Mouse (Mus musculus) hindbrain, embryonic 12.5 days (tissue): ENCODE results near the gene Sntb2. TPM values are rescaled to one million over a fixed set of nuclear protein-coding genes. Genes with fewer than 3 reads are reported as not detected.
"Not testable (repeated sequence)": the region's sequence is repeated elsewhere in the genome, so short reads cannot be mapped to it uniquely, and the experiment has no call there.

Experiments
- ATAC-seq: fragments of 200-750 bp; cut with Nextera tagmentation; 2 replicates; pipeline ENCODE4 v1.8.0; 2017; ENCODE audit warnings: moderate TSS enrichment; ENCODE audit not compliant: low FRiP score
- H3K27ac ChIP-seq: fragments of 300-500 bp; sonication (generic); 2 replicates; pipeline ENCODE4 v1.5.1; 2016; ENCODE audit warnings: mild to moderate bottlenecking
- H3K27me3 ChIP-seq: fragments of 300-500 bp; sonication (generic); 2 replicates; pipeline ENCODE4 v1.6.1; 2016; ENCODE audit warnings: mild to moderate bottlenecking
- H3K36me3 ChIP-seq: fragments of 300-500 bp; sonication (generic); 2 replicates; pipeline ENCODE4 v1.6.1; 2016; ENCODE audit warnings: mild to moderate bottlenecking
- H3K4me1 ChIP-seq: fragments of 300-500 bp; sonication (generic); 2 replicates; pipeline ENCODE4 v1.6.1; 2016
- H3K4me2 ChIP-seq: fragments of 300-500 bp; sonication (generic); replicated peaks from 2 replicates; pipeline ENCODE4 v1.6.1; 2016; ENCODE audit warnings: mild to moderate bottlenecking
- H3K4me3 ChIP-seq: fragments of 300-500 bp; sonication (generic); 2 replicates; pipeline ENCODE4 v1.5.1; 2016; ENCODE audit warnings: mild to moderate bottlenecking
- H3K9ac ChIP-seq: fragments of 300-500 bp; sonication (generic); 2 replicates; pipeline ENCODE4 v1.6.1; 2016; ENCODE audit warnings: mild to moderate bottlenecking, moderate library complexity
- H3K9me3 ChIP-seq: fragments of 300-500 bp; sonication (generic); replicated peaks from 2 replicates; pipeline ENCODE4 v1.6.1; 2016; ENCODE audit warnings: mild to moderate bottlenecking
- WGBS: fragments of 180-500 bp; shearing (Covaris S2); methylation state at CpG from one replicate; pipeline ENCODE4 v1.1.7; 2016; 5-methylcytosine and 5-hydroxymethylcytosine counted together
- polyA plus RNA-seq: library from polyadenylated mRNA; unstranded; fragments of >200 nt; fragmentation: Nextera tagmentation; extraction: Ambion mirVana; gene quantifications from 2 replicates; pipeline ENCODE4 v1.2.1, GENCODE M21; 2016

The Sntb2 gene
- polyA plus RNA-seq, 1 experiment from 2014 or later = 11.9 TPM

DNA sequence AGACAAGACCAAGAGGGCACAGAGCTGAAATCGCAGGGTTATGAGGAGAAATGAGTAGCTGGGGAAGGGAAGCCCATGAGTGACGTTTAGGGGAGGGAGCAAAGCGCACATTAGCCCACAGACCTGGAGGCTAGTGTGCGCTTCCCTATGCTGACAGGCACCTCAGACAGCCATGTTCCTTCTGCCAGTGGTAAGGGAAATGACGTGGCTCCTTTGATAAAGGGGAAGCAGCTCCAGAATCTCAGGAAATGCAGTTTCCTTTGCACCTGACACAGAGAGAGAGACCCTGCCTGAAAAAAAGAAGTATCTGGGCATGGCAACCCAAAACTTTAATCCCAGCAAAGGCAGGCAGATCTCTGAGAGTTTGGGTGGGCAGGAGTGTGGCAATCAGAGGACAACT, 94.5 kb downstream of the Sntb2 start:
- Histone ChIP-seq H3K27me3 (no peaks in the 10 kb centered on the region), H3K4me1 (peaks cover 18% of the 10 kb centered on the region), H3K4me2 (no peak overlapping the region), H3K27ac (no peak overlapping the region), H3K9me3 (no peaks in the 10 kb centered on the region), H3K36me3 (no peaks in the 10 kb centered on the region), H3K9ac (no peak overlapping the region), H3K4me3 (no peak overlapping the region)
- ATAC-seq = no peak
- WGBS = 72% methylated on average over 5 of the region's 5 CpGs

- peak within 1 kb of the TSS; percentile 79 for H3K27ac ChIP-seq
- H3K36me3 ChIP-seq = no peaks in the 10 kb centered on the region
- peaks cover 18% of the 10 kb centered on the region for H3K4me1 ChIP-seq
- H3K9me3 ChIP-seq = no peaks in the 10 kb centered on the region
- 4% methylated on average over 66 of the region's 66 CpGs for WGBS
- peak within 1 kb of the TSS; percentile 96 for H3K9ac ChIP-seq
- no peaks in the 10 kb centered on the region for H3K27me3 ChIP-seq
- H3K4me2 ChIP-seq = peak within 1 kb of the TSS; percentile 76
- peak; percentile 96 for ATAC-seq
- peak within 1 kb of the TSS; percentile 94 for H3K4me3 ChIP-seq
These were observed 95.4 kb downstream of the Sntb2 start, which contains the start of gene Vps4a for GRCm38 (mm10) chr8:107030650-107031576. TSS of gene Vps4a (plus strand) at chr8:107031222.

DNA sequence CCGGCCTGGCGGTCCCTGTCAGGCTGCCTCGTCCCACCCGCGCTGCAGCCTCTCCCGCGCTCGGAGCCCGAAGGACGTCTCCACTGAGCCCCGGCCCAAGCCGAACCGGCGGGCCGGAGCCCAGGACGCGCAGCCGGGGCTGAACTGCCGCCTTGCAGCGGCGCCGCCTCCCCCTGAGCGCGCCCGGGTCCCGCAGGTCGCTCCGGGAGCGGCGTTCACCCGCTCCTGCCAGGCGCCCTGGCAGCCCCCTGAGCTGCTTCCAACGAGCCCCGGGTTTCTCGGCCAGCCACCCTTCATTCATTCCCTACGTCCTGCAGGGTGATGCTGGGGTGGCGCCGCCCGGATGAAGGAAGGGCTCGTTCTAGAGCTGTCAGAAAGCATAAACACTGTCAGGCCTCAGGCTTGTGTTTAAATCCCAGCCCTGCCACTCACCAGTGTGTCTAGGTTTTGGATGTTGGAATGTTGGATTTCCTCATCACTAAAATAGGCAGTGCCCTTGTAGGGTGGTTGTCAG, 96.1 kb downstream of the Sntb2 start:
- Histone ChIP-seq H3K27ac (peak overlapping the region; percentile 79), H3K4me2 (peak overlapping the region; percentile 76), H3K36me3 (peaks cover 2% of the 10 kb centered on the region; the same call in 1 of the 2 replicates), H3K4me3 (peak overlapping the region; percentile 94), H3K9me3 (no peaks in the 10 kb centered on the region), H3K27me3 (no peaks in the 10 kb centered on the region), H3K4me1 (peaks cover 18% of the 10 kb centered on the region), H3K9ac (peak overlapping the region; percentile 96)
- ATAC-seq = peak; percentile 58; the same call in 1 of the 2 replicates
- under 1% methylated on average over 40 of the region's 40 CpGs for WGBS

DNA sequence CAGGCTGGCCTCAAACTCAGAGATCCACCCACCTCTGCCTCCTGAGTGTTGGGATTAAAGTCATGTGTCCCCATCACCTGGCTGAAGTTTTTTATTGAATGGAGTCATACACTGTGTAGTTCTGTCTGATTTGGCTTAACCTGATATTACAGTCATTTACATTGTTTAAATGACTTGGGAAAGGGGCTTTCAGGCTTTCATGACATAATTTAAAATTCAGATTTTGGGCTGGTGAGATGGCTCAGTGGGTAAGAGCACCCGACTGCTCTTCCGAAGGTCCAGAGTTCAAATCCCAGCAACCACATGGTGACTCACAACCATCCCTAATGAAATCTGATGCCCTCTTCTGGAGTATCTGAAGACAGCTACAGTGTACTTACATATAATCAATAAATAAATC, 98.1 kb downstream of the Sntb2 start:
- H3K36me3 ChIP-seq = peaks cover 12% of the 10 kb centered on the region
- not testable (repeated sequence) for H3K9me3 ChIP-seq, H3K9ac ChIP-seq, H3K27ac ChIP-seq, H3K4me3 ChIP-seq, H3K27me3 ChIP-seq, ATAC-seq, H3K4me2 ChIP-seq
- peaks cover 18% of the 10 kb centered on the region for H3K4me1 ChIP-seq
- 91% methylated on average over 2 of the region's 2 CpGs for WGBS

GRCm38 (mm10) chr8:107035641-107036040, 100.1 kb downstream of the Sntb2 start:
- ATAC-seq = no peak
- Histone ChIP-seq H3K4me3 (no peak overlapping the region), H3K9me3 (no peaks in the 10 kb centered on the region), H3K9ac (peak overlapping the region; percentile 20; the same call in 1 of the 2 replicates), H3K36me3 (peaks cover 33% of the 10 kb centered on the region), H3K4me2 (no peak overlapping the region), H3K27ac (no peak overlapping the region), H3K27me3 (no peaks in the 10 kb centered on the region), H3K4me1 (peaks cover 18% of the 10 kb centered on the region)
- 92% methylated on average over 3 of the region's 3 CpGs for WGBS

DNA sequence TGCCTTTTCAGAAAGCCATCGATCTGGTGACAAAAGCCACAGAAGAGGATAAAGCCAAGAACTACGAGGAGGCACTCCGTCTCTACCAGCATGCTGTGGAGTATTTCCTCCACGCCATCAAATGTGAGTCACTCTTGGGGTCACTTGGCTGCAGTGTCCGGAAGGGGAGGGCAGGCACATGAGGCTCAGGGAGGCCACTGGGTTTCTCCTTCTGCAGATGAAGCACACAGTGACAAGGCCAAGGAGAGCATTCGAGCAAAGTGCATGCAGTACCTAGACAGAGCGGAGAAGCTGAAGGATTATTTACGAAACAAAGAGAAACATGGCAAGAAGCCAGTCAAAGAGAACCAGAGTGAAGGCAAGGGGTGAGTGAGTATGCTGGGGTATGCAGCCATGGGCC, 101.1 kb downstream of the Sntb2 start:
- no peak overlapping the region for H3K9ac ChIP-seq
- no peaks in the 10 kb centered on the region for H3K27me3 ChIP-seq
- peaks cover 43% of the 10 kb centered on the region for H3K36me3 ChIP-seq
- no peak overlapping the region for H3K4me3 ChIP-seq
- H3K4me2 ChIP-seq = no peak overlapping the region
- no peak overlapping the region for H3K27ac ChIP-seq
- 90% methylated on average over 8 of the region's 8 CpGs for WGBS
- no peak for ATAC-seq
- peaks cover 18% of the 10 kb centered on the region for H3K4me1 ChIP-seq
- H3K9me3 ChIP-seq = no peaks in the 10 kb centered on the region

DNA sequence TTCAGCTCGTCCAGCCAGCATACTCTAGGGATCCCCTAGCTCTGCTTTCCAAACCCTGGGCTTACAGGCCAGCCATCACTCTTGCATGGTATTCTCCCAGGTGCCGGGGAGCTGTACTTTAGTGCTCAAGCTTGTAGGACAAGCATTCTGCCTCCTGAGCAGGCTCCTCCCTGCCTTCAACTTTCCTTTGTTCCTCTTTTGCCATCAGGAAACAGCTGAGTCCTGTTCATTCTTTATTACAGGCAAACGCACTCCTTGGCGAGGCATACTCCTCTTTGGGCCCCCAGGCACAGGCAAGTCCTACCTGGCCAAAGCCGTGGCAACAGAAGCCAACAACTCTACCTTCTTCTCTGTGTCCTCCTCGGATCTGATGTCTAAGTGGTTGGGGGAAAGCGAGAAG, 105.1 kb downstream of the Sntb2 start:
- no peaks in the 10 kb centered on the region for H3K27me3 ChIP-seq
- 83% methylated on average over 7 of the region's 7 CpGs for WGBS
- ATAC-seq = no peak
- no peak overlapping the region for H3K4me2 ChIP-seq
- no peak overlapping the region for H3K27ac ChIP-seq
- H3K4me1 ChIP-seq = no peaks in the 10 kb centered on the region
- H3K9ac ChIP-seq = no peak overlapping the region
- H3K36me3 ChIP-seq = peaks cover 83% of the 10 kb centered on the region
- no peak overlapping the region for H3K4me3 ChIP-seq
- no peaks in the 10 kb centered on the region for H3K9me3 ChIP-seq

- no peaks in the 10 kb centered on the region for H3K27me3 ChIP-seq
- peaks cover 80% of the 10 kb centered on the region for H3K36me3 ChIP-seq
- no peak overlapping the region for H3K27ac ChIP-seq
- WGBS = 93% methylated on average over 6 of the region's 6 CpGs
- H3K4me3 ChIP-seq = no peak overlapping the region
- no peak overlapping the region for H3K9ac ChIP-seq
- no peak overlapping the region for H3K4me2 ChIP-seq
- ATAC-seq = no peak
- no peaks in the 10 kb centered on the region for H3K9me3 ChIP-seq
- H3K4me1 ChIP-seq = peaks cover 20% of the 10 kb centered on the region
These were observed 109.9 kb downstream of the Sntb2 start for GRCm38 (mm10) chr8:107045478-107045877.

DNA sequence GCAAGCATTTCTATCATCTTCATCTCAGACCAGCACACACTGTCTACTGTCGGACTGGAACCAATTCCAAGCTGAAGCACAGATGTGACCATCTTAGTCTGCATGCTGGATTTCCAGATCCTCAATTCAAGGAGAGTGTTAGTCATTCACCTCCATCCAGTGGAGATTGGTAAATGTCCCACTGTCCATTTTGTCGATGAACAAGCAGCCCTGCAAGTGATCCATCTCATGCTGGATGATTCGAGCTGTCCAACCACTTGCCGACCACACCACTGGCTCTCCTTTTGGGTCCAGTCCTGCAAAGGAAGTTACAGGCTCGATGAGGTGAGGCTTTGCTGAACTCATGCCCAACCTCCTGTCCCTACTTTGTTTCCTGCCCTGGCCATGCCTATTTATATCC, 111.4 kb downstream of the Sntb2 start:
- Histone ChIP-seq H3K9me3 (no peaks in the 10 kb centered on the region), H3K27ac (no peak overlapping the region), H3K4me1 (peaks cover 20% of the 10 kb centered on the region), H3K27me3 (no peaks in the 10 kb centered on the region), H3K9ac (no peak overlapping the region), H3K36me3 (peaks cover 80% of the 10 kb centered on the region), H3K4me3 (no peak overlapping the region), H3K4me2 (peak overlapping the region; percentile 92; the same call in 1 of the 2 replicates)
- whole genome bisulfite sequencing = 91% methylated on average over 5 of the region's 5 CpGs
- no peak for ATAC-seq

GRCm38 (mm10) chr8:107048061-107048941, 112.8 kb downstream of the Sntb2 start, which contains the start of gene Pdf:
TSS of gene Pdf (minus strand) at chr8:107048614.
- no peaks in the 10 kb centered on the region for H3K9me3 ChIP-seq
- peak within 1 kb of the TSS; percentile 92 for H3K27ac ChIP-seq
- H3K9ac ChIP-seq = peak within 1 kb of the TSS; percentile 87
- no peaks in the 10 kb centered on the region for H3K27me3 ChIP-seq
- peak; percentile 79 for ATAC-seq
- H3K4me2 ChIP-seq = peak within 1 kb of the TSS; percentile 92
- peak within 1 kb of the TSS; percentile 87 for H3K4me3 ChIP-seq
- WGBS = under 1% methylated on average over 87 of the region's 87 CpGs
- H3K4me1 ChIP-seq = peaks cover 20% of the 10 kb centered on the region
- peaks cover 80% of the 10 kb centered on the region for H3K36me3 ChIP-seq

DNA sequence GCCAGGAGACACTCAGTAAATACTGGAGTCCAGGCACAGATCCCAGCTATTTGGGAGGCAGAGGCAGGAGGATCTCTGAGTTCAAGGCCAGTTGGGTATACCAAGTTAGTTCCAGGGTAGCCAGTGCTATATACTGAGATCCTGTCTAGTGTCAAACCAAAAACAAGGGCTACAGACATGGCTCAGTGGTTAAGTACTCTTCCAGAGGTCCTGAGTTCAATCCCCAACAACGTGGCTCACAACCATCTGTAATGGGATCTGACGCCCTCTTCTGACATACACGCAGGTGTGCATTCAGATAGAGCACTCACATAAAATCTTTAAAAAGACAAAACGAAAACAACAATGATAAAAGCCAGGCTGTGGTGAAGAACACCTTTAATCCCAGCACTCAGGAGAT, 113.9 kb downstream of the Sntb2 start:
- no peak overlapping the region for H3K27ac ChIP-seq
- peak overlapping the region; percentile 92 for H3K4me2 ChIP-seq

GRCm38 (mm10) chr8:107052046-107052445, 116.5 kb downstream of the Sntb2 start:
- peaks cover 31% of the 10 kb centered on the region for H3K4me1 ChIP-seq
- no peak overlapping the region for H3K27ac ChIP-seq
- H3K4me3 ChIP-seq = no peak overlapping the region
- H3K4me2 ChIP-seq = no peak overlapping the region
- 97% methylated on average over 8 of the region's 8 CpGs for WGBS
- H3K9ac ChIP-seq = no peak overlapping the region
- H3K27me3 ChIP-seq = no peaks in the 10 kb centered on the region
- H3K9me3 ChIP-seq = no peaks in the 10 kb centered on the region
- no peak for ATAC-seq
- H3K36me3 ChIP-seq = peaks cover 53% of the 10 kb centered on the region

More for the DNA sequence above, 113.9 kb downstream of the Sntb2 start:
- Histone ChIP-seq H3K4me1 (peaks cover 20% of the 10 kb centered on the region), H3K27me3 (no peaks in the 10 kb centered on the region), H3K4me3 (peak overlapping the region; percentile 87), H3K36me3 (peaks cover 78% of the 10 kb centered on the region), H3K9ac (no peak overlapping the region), H3K9me3 (no peaks in the 10 kb centered on the region)
- ATAC-seq = no peak
- WGBS = 97% methylated on average over 4 of the region's 4 CpGs
